Mouse (Mus musculus) MEL (cell line): ENCODE data around the gene Ptprf. TPM values are rescaled to one million over a fixed set of nuclear protein-coding genes. Genes with fewer than 3 reads are reported as not detected.

Experiments used
- DNase-seq: peaks from one replicate; pipeline ENCODE4 v3.0.0; 2011; ENCODE audit warnings: low read depth, low spot score
- H3K27ac ChIP-seq: 2 replicates; pipeline ENCODE4 v1.5.1; 2012; ENCODE audit warnings: low read depth, mild to moderate bottlenecking, control low read depth, low read length, moderate library complexity; ENCODE audit not compliant: control insufficient read depth
- H3K27me3 ChIP-seq, 2 experiments: fragments of 150-350 bp in 1 of 2; sonication (generic) in 1 of 2; 2 replicates each; pipeline ENCODE4 v1.6.1; 2012; ENCODE audit warnings: low read length in 2 of 2, mild to moderate bottlenecking in 2 of 2, improper control_type of control experiment in 1 of 2, moderate library complexity in 1 of 2; ENCODE audit not compliant: insufficient read depth in 2 of 2, control insufficient read depth in 1 of 2
- H3K36me3 ChIP-seq, 2 experiments: 2 replicates each; pipeline ENCODE4 v1.6.1; 2012 to 2014; ENCODE audit warnings: low read length in 2 of 2, improper control_type of control experiment in 1 of 2, inconsistent platforms in 1 of 2, mild to moderate bottlenecking in 1 of 2; ENCODE audit not compliant: insufficient read depth in 2 of 2, control insufficient read depth in 1 of 2
- H3K4me1 ChIP-seq, 2 experiments: fragments of 150-350 bp in 1 of 2; sonication (generic) in 1 of 2; 2 replicates each; pipeline ENCODE4 v1.6.1; 2012; ENCODE audit warnings: low read length in 2 of 2, improper control_type of control experiment in 1 of 2, mild to moderate bottlenecking in 1 of 2; ENCODE audit not compliant: insufficient read depth in 2 of 2, control insufficient read depth in 1 of 2
- H3K4me3 ChIP-seq, 2 experiments: fragments of 150-350 bp in 1 of 2; sonication (generic) in 1 of 2; 2 replicates each; pipeline ENCODE4 v1.5.1; 2012; ENCODE audit warnings: low read depth in 2 of 2, low read length in 2 of 2, mild to moderate bottlenecking in 2 of 2, moderate library complexity in 2 of 2, control low read depth in 1 of 2, improper control_type of control experiment in 1 of 2; ENCODE audit not compliant: control insufficient read depth in 1 of 2, insufficient read depth in 1 of 2
- H3K79me2 ChIP-seq: 2 replicates; pipeline ENCODE4 v1.6.1; 2012; ENCODE audit warnings: mild to moderate bottlenecking, low read length, moderate library complexity; ENCODE audit not compliant: control insufficient read depth, poor library complexity, insufficient read depth
- H3K9ac ChIP-seq: 2 replicates; pipeline ENCODE4 v1.6.1; 2012; ENCODE audit warnings: low read depth, mild to moderate bottlenecking, control low read depth, low read length, moderate library complexity; ENCODE audit not compliant: control insufficient read depth, poor library complexity, severe bottlenecking
- H3K9me3 ChIP-seq: fragments of 150-350 bp; sonication (generic); replicated peaks from 2 replicates; pipeline ENCODE4 v1.6.1; 2012; ENCODE audit warnings: mild to moderate bottlenecking, low read length, improper control_type of control experiment, moderate library complexity; ENCODE audit not compliant: insufficient read depth
- BHLHE40 ChIP-seq: IDR thresholded peaks from 2 replicates; pipeline ENCODE4 v1.6.1; 2012; ENCODE audit warnings: low read depth, mild to moderate bottlenecking, inconsistent platforms, low read length, improper control_type of control experiment, borderline replicate concordance
- CHD1 ChIP-seq: IDR thresholded peaks from 2 replicates; pipeline ENCODE4 v1.6.1; 2012; ENCODE audit warnings: low read depth, mild to moderate bottlenecking, inconsistent platforms, low read length, improper control_type of control experiment
- CTCF ChIP-seq, 3 experiments: IDR thresholded peaks in 2 of 3; conservative IDR thresholded peaks in 1 of 3; 2 replicates each; pipeline ENCODE4 v1.5.1; 2011 to 2012; ENCODE audit warnings: low read length in 3 of 3, low read depth in 2 of 3, mild to moderate bottlenecking in 2 of 3, improper control_type of control experiment in 1 of 3, inconsistent platforms in 1 of 3, mixed read lengths in 1 of 3, moderate library complexity in 1 of 3; ENCODE audit not compliant: control insufficient read depth in 1 of 3, insufficient read depth in 1 of 3, poor library complexity in 1 of 3, severe bottlenecking in 1 of 3
- ELF1 ChIP-seq: IDR thresholded peaks from 2 replicates; pipeline ENCODE4 v1.6.1; 2014; ENCODE audit warnings: low read depth, mild to moderate bottlenecking, inconsistent platforms, low read length, improper control_type of control experiment, moderate library complexity
- ETS1 ChIP-seq: IDR thresholded peaks from 2 replicates; pipeline ENCODE4 v1.6.1; 2012; ENCODE audit warnings: low read depth, mild to moderate bottlenecking, inconsistent platforms, low read length, improper control_type of control experiment, moderate library complexity
- GABPA ChIP-seq: IDR thresholded peaks from 2 replicates; pipeline ENCODE4 v1.6.1; 2012; ENCODE audit warnings: low read depth, mild to moderate bottlenecking, inconsistent platforms, low read length, improper control_type of control experiment, moderate library complexity
- GATA1 ChIP-seq: IDR thresholded peaks from 2 replicates; pipeline ENCODE4 v1.6.1; 2011; ENCODE audit warnings: low read depth, low read length, improper control_type of control experiment
- HCFC1 ChIP-seq: IDR thresholded peaks from 2 replicates; pipeline ENCODE4 v1.6.1; 2012; ENCODE audit warnings: low read depth, mild to moderate bottlenecking, inconsistent platforms, low read length, improper control_type of control experiment, moderate library complexity
- MAFK ChIP-seq: IDR thresholded peaks from 2 replicates; pipeline ENCODE4 v1.6.1; 2011; ENCODE audit warnings: low read depth, mild to moderate bottlenecking, low read length, improper control_type of control experiment, borderline replicate concordance
- MAZ ChIP-seq: IDR thresholded peaks from 2 replicates; pipeline ENCODE4 v1.6.1; 2012; ENCODE audit warnings: low read depth, mild to moderate bottlenecking, inconsistent platforms, low read length, improper control_type of control experiment
- MXI1 ChIP-seq: IDR thresholded peaks from 2 replicates; pipeline ENCODE4 v1.6.1; 2011; ENCODE audit warnings: mild to moderate bottlenecking, low read depth, low read length, improper control_type of control experiment
- MYB ChIP-seq: IDR thresholded peaks from 2 replicates; pipeline ENCODE4 v1.6.1; 2011; ENCODE audit warnings: mild to moderate bottlenecking, low read depth, low read length, improper control_type of control experiment
- NELFE ChIP-seq: IDR thresholded peaks from 2 replicates; pipeline ENCODE4 v1.6.1; 2011; ENCODE audit warnings: low read depth, low read length, improper control_type of control experiment
- POLR2A ChIP-seq, 2 experiments: IDR thresholded peaks; 2 replicates each; pipeline ENCODE4 v1.6.1; 2011 to 2012; ENCODE audit warnings: low read length in 2 of 2, mild to moderate bottlenecking in 2 of 2, control low read depth in 1 of 2, improper control_type of control experiment in 1 of 2, low read depth in 1 of 2, moderate library complexity in 1 of 2; ENCODE audit not compliant: control insufficient read depth in 1 of 2, insufficient read depth in 1 of 2, poor library complexity in 1 of 2
- POLR2AphosphoS2 ChIP-seq: IDR thresholded peaks from 2 replicates; pipeline ENCODE4 v1.6.1; 2011; ENCODE audit warnings: low read length, improper control_type of control experiment
- POLR2AphosphoS5 ChIP-seq: IDR thresholded peaks from 2 replicates; pipeline ENCODE4 v1.6.1; 2012; ENCODE audit warnings: low read depth, borderline replicate concordance, mild to moderate bottlenecking, inconsistent platforms, low read length, moderate library complexity, mixed read lengths
- RAD21 ChIP-seq: IDR thresholded peaks from 2 replicates; pipeline ENCODE4 v1.6.1; 2011; ENCODE audit warnings: mild to moderate bottlenecking, low read depth, low read length, improper control_type of control experiment
- RCOR1 ChIP-seq: IDR thresholded peaks from 2 replicates; pipeline ENCODE4 v1.6.1; 2012; ENCODE audit warnings: low read depth, mild to moderate bottlenecking, inconsistent platforms, low read length, improper control_type of control experiment
- SIN3A ChIP-seq: IDR thresholded peaks from 2 replicates; pipeline ENCODE4 v1.6.1; 2012; ENCODE audit warnings: low read length, improper control_type of control experiment, inconsistent platforms
- SMC3 ChIP-seq: IDR thresholded peaks from 2 replicates; pipeline ENCODE4 v1.6.1; 2011; ENCODE audit warnings: low read depth, low read length, improper control_type of control experiment
- TAL1 ChIP-seq: IDR thresholded peaks from 2 replicates; pipeline ENCODE4 v1.6.1; 2012; ENCODE audit warnings: mild to moderate bottlenecking, inconsistent platforms, low read length, moderate library complexity, mixed read lengths
- TBP ChIP-seq: IDR thresholded peaks from 2 replicates; pipeline ENCODE4 v1.8.0; 2011; ENCODE audit warnings: low read depth, low read length, improper control_type of control experiment
- TCF12 ChIP-seq: IDR thresholded peaks from 2 replicates; pipeline ENCODE4 v1.6.1; 2014; ENCODE audit warnings: low read depth, mild to moderate bottlenecking, inconsistent platforms, low read length, improper control_type of control experiment, moderate library complexity
- UBTF ChIP-seq: IDR thresholded peaks from 2 replicates; pipeline ENCODE4 v1.6.1; 2012; ENCODE audit warnings: low read depth, mild to moderate bottlenecking, inconsistent platforms, low read length, improper control_type of control experiment, moderate library complexity, borderline replicate concordance; ENCODE audit not compliant: insufficient read depth
- USF1 ChIP-seq: IDR thresholded peaks from 2 replicates; pipeline ENCODE4 v1.6.1; 2014; ENCODE audit warnings: low read depth, mild to moderate bottlenecking, inconsistent platforms, low read length, improper control_type of control experiment, moderate library complexity
- ZC3H11A ChIP-seq: IDR thresholded peaks from 2 replicates; pipeline ENCODE4 v1.6.1; 2012; ENCODE audit warnings: low read depth, mild to moderate bottlenecking, inconsistent platforms, low read length, improper control_type of control experiment
- ZMIZ1 ChIP-seq: IDR thresholded peaks from 2 replicates; pipeline ENCODE4 v1.6.1; 2012; ENCODE audit warnings: low read depth, mild to moderate bottlenecking, inconsistent platforms, low read length, improper control_type of control experiment, moderate library complexity
- polyA plus RNA-seq, 2 experiments: library from polyadenylated mRNA; stranded (reverse) in 1 of 2; unstranded in 1 of 2; fragments of >175 nt in 1 of 2; fragments of >200 nt in 1 of 2; gene quantifications; 2 replicates each; pipeline versions ENCODE4 v1.2.1 to v1.2.4; 2012; ENCODE audit warnings: low replicate concordance in 2 of 2, low read depth in 1 of 2; ENCODE audit not compliant: insufficient read length in 2 of 2, insufficient read depth in 1 of 2, missing spikeins in 1 of 2
- total RNA-seq: library from RNA; depleted of rRNA; stranded (reverse); fragments of 300-350 nt; gene quantifications from 2 replicates; pipeline ENCODE4 v1.2.3, GENCODE M21; 2012

Gene Ptprf
- total and polyA plus RNA-seq, 3 experiments, result 0.04 TPM; not detected in 2

- no peaks in the 10 kb centered on the region for H3K4me1 ChIP-seq
- no peaks in the 10 kb centered on the region for H3K9me3 ChIP-seq
- no peak overlapping the region for H3K4me3 ChIP-seq
- no peaks in the 10 kb centered on the region for H3K79me2 ChIP-seq
- peaks cover 4 to 8% of the 10 kb centered on the region in 2 experiments; a peak in 3 of 4 replicates for H3K27me3 ChIP-seq
- H3K36me3 ChIP-seq, result no peaks in the 10 kb centered on the region
- H3K9ac ChIP-seq, result no peak overlapping the region
- H3K27ac ChIP-seq, result no peak overlapping the region
- TF ChIP-seq MYB (no peak), ZMIZ1 (no peak), POLR2AphosphoS2 (no peak), GABPA (no peak), CHD1 (no peak), CTCF (IDR thresholded peaks at IDR 0.05 in 2 of 3, conservative IDR thresholded peaks at IDR 0.05 in 1 of 3; ENCODE audit: control insufficient read depth in 1 of 3, insufficient read depth in 1 of 3, low read depth in 2 of 3, low read length in 3 of 3, poor library complexity in 1 of 3, severe bottlenecking in 1 of 3) (no peak), ELF1 (no peak), TAL1 (no peak), BHLHE40 (no peak), ETS1 (no peak), MAZ (no peak), RAD21 (no peak), SMC3 (no peak), HCFC1 (no peak), MXI1 (no peak), GATA1 (no peak), POLR2A (IDR thresholded peaks at IDR 0.05; ENCODE audit: control insufficient read depth in 1 of 2, insufficient read depth in 1 of 2, low read depth in 1 of 2, low read length in 2 of 2, poor library complexity in 1 of 2) (no peak), UBTF (no peak)
- TF ChIP-seq, all 39 proteins: peak for 0
- no peak for DNase-seq
Measured at GRCm38 (mm10) chr4:118335991-118336390, 44.8 kb upstream of the Ptprf start.

- H3K36me3 ChIP-seq, result no peaks in the 10 kb centered on the region
- H3K27ac ChIP-seq, result no peak overlapping the region
- no peaks in the 10 kb centered on the region for H3K9me3 ChIP-seq
- DNase-seq, result no peak
- H3K79me2 ChIP-seq, result no peaks in the 10 kb centered on the region
- H3K27me3 ChIP-seq, result no peaks in the 10 kb centered on the region; a peak in 2 of 4 replicates
- H3K4me3 ChIP-seq, result no peak overlapping the region
- no peaks in the 10 kb centered on the region for H3K4me1 ChIP-seq
- no peak for TF ChIP-seq POLR2AphosphoS5
- no peak for TF ChIP-seq USF1
- no peak for TF ChIP-seq ETS1
- TF ChIP-seq SIN3A, result no peak
- no peak for TF ChIP-seq ZC3H11A
- TF ChIP-seq CTCF (IDR thresholded peaks at IDR 0.05 in 2 of 3, conservative IDR thresholded peaks at IDR 0.05 in 1 of 3; ENCODE audit: control insufficient read depth in 1 of 3, insufficient read depth in 1 of 3, low read depth in 2 of 3, low read length in 3 of 3, poor library complexity in 1 of 3, severe bottlenecking in 1 of 3), result no peak
- TF ChIP-seq TBP, result no peak
- no peak for TF ChIP-seq MAFK
- TF ChIP-seq MXI1, result no peak
- no peak for TF ChIP-seq SMC3
- TF ChIP-seq NELFE, result no peak
- no peak for TF ChIP-seq BHLHE40
- no peak for TF ChIP-seq TCF12
- no peak for TF ChIP-seq HCFC1
- no peak for TF ChIP-seq MAZ
- TF ChIP-seq TAL1, result no peak
- no peak for TF ChIP-seq UBTF
- no peak for TF ChIP-seq RCOR1
- no peak overlapping the region for H3K9ac ChIP-seq
Measured at GRCm38 (mm10) chr4:118331777-118332176, 40.6 kb upstream of the Ptprf start.
